Comparison of ENCODE assay signal across 9 mouse cellular contexts in genomic region chr1:152625651-152626050, GRCm38 (mm10).
DNase-seq lines count a peak whose midpoint lies in the region; ATAC-seq and TF ChIP-seq lines count a peak whose summit lies in the region.
"Had no signal": no experiment of that assay in that cellular context is flagged by ENCODE, and none has a peak within 500 bp of the region (broad histone marks: within the 10 kb centered on the region; RNA-seq: fewer than 3 reads in every experiment).

No protein-coding gene starts in this region.

- no peak overlapping the region for H3K27ac ChIP-seq in left cerebral cortex, adult 2 months
- H3K27ac ChIP-seq in forebrain, embryonic 13.5 days = no peak overlapping the region
- no peak overlapping the region for H3K27ac ChIP-seq in limb, embryonic 13.5 days
- H3K27ac ChIP-seq in neural tube, embryonic 15.5 days (replicated peaks) = peak overlapping the region; percentile 84; the same call in 1 of the 2 replicates

- H3K4me3 ChIP-seq in left cerebral cortex, adult 2 months = peak overlapping the region; percentile 67
- H3K4me3 ChIP-seq in forebrain, embryonic 13.5 days = peak overlapping the region; percentile 64
- H3K4me3 ChIP-seq in limb, embryonic 13.5 days = peak overlapping the region; percentile 69; the same call in 1 of the 2 replicates
- peak overlapping the region; percentile 63 for H3K4me3 ChIP-seq in neural tube, embryonic 15.5 days (replicated peaks)

- peak overlapping the region; percentile 79 for H3K9ac ChIP-seq in forebrain, embryonic 13.5 days
- no peak overlapping the region for H3K9ac ChIP-seq in limb, embryonic 13.5 days
- H3K9ac ChIP-seq in neural tube, embryonic 15.5 days (replicated peaks) = peak overlapping the region; percentile 68; the same call in 1 of the 2 replicates

- H3K9me3 ChIP-seq in forebrain, embryonic 13.5 days (replicated peaks) = no peaks in the 10 kb centered on the region
- no peaks in the 10 kb centered on the region for H3K9me3 ChIP-seq in limb, embryonic 13.5 days
- H3K9me3 ChIP-seq in neural tube, embryonic 15.5 days (replicated peaks) = no peaks in the 10 kb centered on the region

- no peak for DNase-seq in left cerebral cortex, adult 2 months (ENCODE audit: extremely low spot score in 1 of 2, low spot score in 2 of 2)
- DNase-seq in left cerebral cortex, postnatal 10 days (ENCODE audit: extremely low spot score in 1 of 2, low spot score in 2 of 2) = no peak
- no peak for DNase-seq in urinary bladder, postnatal 10 days (ENCODE audit: low spot score)
- DNase-seq in left cerebral cortex, postnatal 4 days = no peak
- no peak for DNase-seq in ovary, postnatal 36 days (ENCODE audit: low spot score)

- intact Hi-C loops in left cerebral cortex, adult 2 months (cut with DNase I) = loop anchor here (10.0 kb wide), 1 partner anchor 119 kb away; no protein-coding TSS in a partner anchor
- intact Hi-C loops in left cerebral cortex, postnatal 10 days (cut with DNase I) = no loop called here
- intact Hi-C loops in left cerebral cortex, postnatal 4 days (cut with DNase I) = loop anchor here (10.0 kb wide), 1 partner anchor 91 kb away; no protein-coding TSS in a partner anchor

- ATAC-seq in forebrain, embryonic 13.5 days = no peak
- ATAC-seq in limb, embryonic 13.5 days (ENCODE audit: low FRiP score, low read depth) = no peak
- ATAC-seq in neural tube, embryonic 15.5 days (ENCODE audit: low FRiP score) = no peak

- H3K27me3 ChIP-seq in forebrain, embryonic 13.5 days = peaks cover 9% of the 10 kb centered on the region; the same call in 1 of the 2 replicates
- no peaks in the 10 kb centered on the region for H3K27me3 ChIP-seq in limb, embryonic 13.5 days
- H3K27me3 ChIP-seq in neural tube, embryonic 15.5 days (replicated peaks) = 0 out of 2 replicates have a peak, but pooled peaks cover 3% of the 10 kb centered on the region
- H3K27me3 ChIP-seq: Patski had no signal

- no peaks in the 10 kb centered on the region for H3K36me3 ChIP-seq in forebrain, embryonic 13.5 days (ENCODE audit: poor library complexity, severe bottlenecking)
- no peaks in the 10 kb centered on the region for H3K36me3 ChIP-seq in limb, embryonic 13.5 days
- no peaks in the 10 kb centered on the region for H3K36me3 ChIP-seq in neural tube, embryonic 15.5 days

- peak overlapping the region; percentile 82 for H3K4me2 ChIP-seq in forebrain, embryonic 13.5 days
- H3K4me2 ChIP-seq in limb, embryonic 13.5 days (replicated peaks) = peak overlapping the region; percentile 80
- peak overlapping the region; percentile 89 for H3K4me2 ChIP-seq in neural tube, embryonic 15.5 days

- peaks cover 25% of the 10 kb centered on the region; the same call in 1 of the 2 replicates for H3K4me1 ChIP-seq in forebrain, embryonic 13.5 days
- peaks cover 31% of the 10 kb centered on the region for H3K4me1 ChIP-seq in limb, embryonic 13.5 days
- peaks cover 22% of the 10 kb centered on the region for H3K4me1 ChIP-seq in neural tube, embryonic 15.5 days

- TF ChIP-seq CTCF in left cerebral cortex, adult 2 months (IDR thresholded peaks at IDR 0.05) = no peak
